Mouse (Mus musculus): Measurements from ENCODE around the gene Ddx39b.

DNA sequence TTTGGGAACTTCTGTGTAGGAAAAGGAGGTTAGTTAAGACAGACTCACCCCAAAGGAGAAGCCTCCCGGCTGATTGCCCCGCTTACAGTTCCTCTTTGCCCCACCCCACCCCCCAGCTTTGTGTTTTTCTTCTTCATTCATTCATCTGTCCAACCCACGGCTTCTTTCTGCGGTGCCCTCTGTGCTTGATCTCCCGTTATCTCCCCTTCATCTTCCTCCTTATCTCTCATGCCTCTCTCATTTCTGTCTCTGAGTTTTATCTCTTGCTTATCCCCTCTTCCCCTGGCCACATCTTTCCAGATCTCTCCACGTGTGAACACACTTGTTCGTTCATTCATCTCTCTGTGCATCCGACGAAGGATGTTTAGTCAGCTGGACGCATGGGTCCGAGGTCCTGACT, 40.4 kb upstream of the Ddx39b start:
- TF ChIP-seq POLR2A (IDR thresholded peaks at IDR 0.05; ENCODE audit: extremely low read depth, insufficient read depth, low read length), result no peak
- no peak for TF ChIP-seq CTCF (IDR thresholded peaks at IDR 0.05; ENCODE audit: low read depth, low read length)
